Mouse (Mus musculus) testis, adult 2 months (tissue): ENCODE measurements around the gene Wfdc5. TPM values are rescaled to one million over a fixed set of nuclear protein-coding genes. Genes with fewer than 3 reads are reported as not detected.
"Not testable (repeated sequence)": the region's sequence is repeated elsewhere in the genome, so short reads cannot be mapped to it uniquely, and the experiment has no call there.

Experiments used
- H3K27ac ChIP-seq: fragments of 200-500 bp; 2 replicates; pipeline ENCODE4 v1.5.1; 2012; ENCODE audit warnings: low read depth, low read length; ENCODE audit not compliant: control insufficient read depth, insufficient read depth
- H3K27me3 ChIP-seq: fragments of 200-500 bp; 2 replicates; pipeline ENCODE4 v1.6.1; 2012; ENCODE audit warnings: mild to moderate bottlenecking, low read length, moderate library complexity; ENCODE audit not compliant: control insufficient read depth, insufficient read depth
- H3K36me3 ChIP-seq: fragments of 200-500 bp; 2 replicates; pipeline ENCODE4 v1.6.1; 2012; ENCODE audit warnings: mild to moderate bottlenecking, low read length; ENCODE audit not compliant: control insufficient read depth, insufficient read depth
- H3K4me1 ChIP-seq: fragments of 200-500 bp; 2 replicates; pipeline ENCODE4 v1.6.1; 2012; ENCODE audit warnings: low read length; ENCODE audit not compliant: control insufficient read depth, insufficient read depth
- H3K4me3 ChIP-seq: fragments of 200-500 bp; 2 replicates; pipeline ENCODE4 v1.5.1; 2012; ENCODE audit warnings: low read depth, mild to moderate bottlenecking, low read length, moderate library complexity, mixed read lengths; ENCODE audit not compliant: control insufficient read depth
- CTCF ChIP-seq: fragments of 200-500 bp; IDR thresholded peaks from 2 replicates; pipeline ENCODE4 v1.5.1; 2012; ENCODE audit warnings: low read depth, mild to moderate bottlenecking, inconsistent platforms, low read length, moderate library complexity; ENCODE audit not compliant: control insufficient read depth, insufficient read depth, insufficient replicate concordance
- POLR2A ChIP-seq: fragments of 200-500 bp; IDR thresholded peaks from 2 replicates; pipeline ENCODE4 v1.6.1; 2012; ENCODE audit warnings: low read depth, mild to moderate bottlenecking, inconsistent platforms, low read length, moderate library complexity; ENCODE audit not compliant: control insufficient read depth
- polyA plus RNA-seq: library from polyadenylated mRNA; depleted of rRNA; stranded (reverse); fragments of >200 nt; gene quantifications from 2 replicates; pipeline ENCODE4 v1.2.3, GENCODE M21; 2012; rRNA removed

Gene Wfdc5
- not detected in 2 replicates for polyA plus RNA-seq

- no peak within 1 kb of the TSS for H3K27ac ChIP-seq
- no peak for TF ChIP-seq POLR2A
- TF ChIP-seq CTCF = no peak
- H3K4me3 ChIP-seq = no peak within 1 kb of the TSS
- H3K4me1 ChIP-seq = no peaks in the 10 kb centered on the region
- H3K36me3 ChIP-seq = no peaks in the 10 kb centered on the region
- no peaks in the 10 kb centered on the region for H3K27me3 ChIP-seq
Measured at GRCm38 (mm10) chr2:164182692-164183255, at the start of gene Wfdc5. Gene Wfdc5, minus strand, starts transcription at chr2:164182742.

GRCm38 (mm10) chr2:164228361-164229070 lies 46.0 kb upstream of the Wfdc5 start:
- no peaks in the 10 kb centered on the region for H3K27me3 ChIP-seq

GRCm38 (mm10) chr2:164221522-164221921 lies 39.0 kb upstream of the Wfdc5 start, which contains the start of gene Wfdc15b:
Gene Wfdc15b, minus strand, starts transcription at chr2:164221660.
- Histone ChIP-seq H3K27ac (no peak within 1 kb of the TSS), H3K4me3 (no peak within 1 kb of the TSS), H3K36me3 (no peaks in the 10 kb centered on the region), H3K4me1 (no peaks in the 10 kb centered on the region), H3K27me3 (no peaks in the 10 kb centered on the region)
- TF ChIP-seq POLR2A (no peak), CTCF (no peak)

More at GRCm38 (mm10) chr2:164228361-164229070, 46.0 kb upstream of the Wfdc5 start:
- no peaks in the 10 kb centered on the region for H3K4me1 ChIP-seq
- no peaks in the 10 kb centered on the region for H3K36me3 ChIP-seq
- H3K27ac ChIP-seq = no peak overlapping the region
- no peak for TF ChIP-seq POLR2A
- TF ChIP-seq CTCF = no peak
- no peak overlapping the region for H3K4me3 ChIP-seq

GRCm38 (mm10) chr2:164219295-164219694 lies 36.8 kb upstream of the Wfdc5 start:
- H3K27ac ChIP-seq = no peak overlapping the region
- H3K4me3 ChIP-seq = no peak overlapping the region

GRCm38 (mm10) chr2:164212711-164213110 lies 30.2 kb upstream of the Wfdc5 start:
- Histone ChIP-seq H3K4me1 (no peaks in the 10 kb centered on the region; the same call in 1 of the 2 replicates), H3K36me3 (no peaks in the 10 kb centered on the region), H3K27me3 (no peaks in the 10 kb centered on the region), H3K27ac (no peak overlapping the region), H3K4me3 (no peak overlapping the region)
- TF ChIP-seq POLR2A (no peak), CTCF (no peak)

More at GRCm38 (mm10) chr2:164219295-164219694, 36.8 kb upstream of the Wfdc5 start:
- no peaks in the 10 kb centered on the region for H3K27me3 ChIP-seq
- no peak for TF ChIP-seq CTCF
- no peak for TF ChIP-seq POLR2A
- no peaks in the 10 kb centered on the region for H3K36me3 ChIP-seq
- H3K4me1 ChIP-seq = no peaks in the 10 kb centered on the region; the same call in 1 of the 2 replicates

GRCm38 (mm10) chr2:164210892-164211291 lies 28.4 kb upstream of the Wfdc5 start:
- TF ChIP-seq CTCF (no peak), POLR2A (no peak)
- Histone ChIP-seq H3K27ac (no peak overlapping the region), H3K27me3 (no peaks in the 10 kb centered on the region), H3K4me3 (no peak overlapping the region), H3K36me3 (no peaks in the 10 kb centered on the region), H3K4me1 (no peaks in the 10 kb centered on the region; the same call in 1 of the 2 replicates)

GRCm38 (mm10) chr2:164206676-164207075 lies 24.1 kb upstream of the Wfdc5 start:
- no peaks in the 10 kb centered on the region for H3K27me3 ChIP-seq
- no peaks in the 10 kb centered on the region for H3K36me3 ChIP-seq
- no peak overlapping the region for H3K27ac ChIP-seq
- H3K4me1 ChIP-seq = no peaks in the 10 kb centered on the region; the same call in 1 of the 2 replicates
- H3K4me3 ChIP-seq = no peak overlapping the region
- TF ChIP-seq POLR2A = no peak
- no peak for TF ChIP-seq CTCF

- H3K27me3 ChIP-seq, H3K27ac ChIP-seq, H3K36me3 ChIP-seq, H3K4me1 ChIP-seq, H3K4me3 ChIP-seq: not testable (repeated sequence)
Measured at GRCm38 (mm10) chr2:164206011-164206410, 23.5 kb upstream of the Wfdc5 start.
